Mouse (Mus musculus) limb, embryonic 12.5 days (tissue): ENCODE data around the gene Kank4. TPM values are rescaled to one million over a fixed set of nuclear protein-coding genes. Genes with fewer than 3 reads are reported as not detected.

ENCODE experiments used
- polyA plus RNA-seq: library from polyadenylated mRNA; unstranded; fragments of >200 nt; fragmentation: Nextera tagmentation; extraction: Ambion mirVana; gene quantifications from 2 replicates; pipeline ENCODE4 v1.2.1, GENCODE M21; 2016

Gene Kank4
- polyA plus RNA-seq, 1 experiment from 2014 or later = 2.0 TPM

Other genes starting within 250 kb of the Kank4 start
- gene L1td1, start 90.8 kb downstream of the Kank4 start, polyA plus RNA-seq = 1.1 and 2.7 TPM in 2 replicates
- not detected in 2 replicates for gene I0C0044D17Rik, start 6.3 kb upstream of the Kank4 start, polyA plus RNA-seq
- 141 and 145 TPM in 2 replicates for gene Usp1, start 106.3 kb upstream of the Kank4 start, polyA plus RNA-seq
- gene Angptl3, start 213.4 kb upstream of the Kank4 start, polyA plus RNA-seq = 1.8 and 1.9 TPM in 2 replicates